Mouse (Mus musculus) liver, postnatal 0 days (tissue): ENCODE data around the gene Mis12. TPM values are rescaled to one million over a fixed set of nuclear protein-coding genes. Genes with fewer than 3 reads are reported as not detected.
A peak's percentile ranks its signal among the peaks of the same experiment; 100 is the strongest.

Experiments used
- ATAC-seq: fragments of 200-750 bp; cut with Nextera tagmentation; 2 replicates; pipeline ENCODE4 v1.8.0; 2017; ENCODE audit warnings: mild to moderate bottlenecking, moderate library complexity
- DNase-seq: peaks from one replicate; pipeline ENCODE4 v3.0.0-alpha.2; 2016
- H3K27ac ChIP-seq: fragments of 300-500 bp; sonication (generic); 2 replicates; pipeline ENCODE4 v1.5.1; 2014; ENCODE audit warnings: antibody characterized with exemption, moderate library complexity, mild to moderate bottlenecking, low read depth
- H3K27me3 ChIP-seq: fragments of 300-500 bp; sonication (generic); 2 replicates; pipeline ENCODE4 v1.6.1; 2014; ENCODE audit warnings: low read length, control low read depth, mixed read lengths; ENCODE audit not compliant: insufficient read depth
- H3K36me3 ChIP-seq: fragments of 300-500 bp; sonication (generic); replicated peaks from 2 replicates; pipeline ENCODE4 v1.6.1; 2014; ENCODE audit warnings: mild to moderate bottlenecking, control low read depth, low read length, moderate library complexity, mixed read lengths; ENCODE audit not compliant: insufficient read depth
- H3K4me1 ChIP-seq: fragments of 300-500 bp; sonication (generic); 2 replicates; pipeline ENCODE4 v1.6.1; 2014; ENCODE audit warnings: antibody characterized with exemption, mild to moderate bottlenecking, control low read depth; ENCODE audit not compliant: insufficient read depth
- H3K4me2 ChIP-seq: fragments of 300-500 bp; sonication (generic); 2 replicates; pipeline ENCODE4 v1.6.1; 2014; ENCODE audit warnings: low read depth, mild to moderate bottlenecking, low read length, moderate library complexity, mixed read lengths
- H3K4me3 ChIP-seq: fragments of 300-500 bp; sonication (generic); 2 replicates; pipeline ENCODE4 v1.5.1; 2014; ENCODE audit warnings: low read depth, low read length
- H3K9ac ChIP-seq: fragments of 300-500 bp; sonication (generic); replicated peaks from 2 replicates; pipeline ENCODE4 v1.6.1; 2014; ENCODE audit warnings: mild to moderate bottlenecking, moderate library complexity
- H3K9me3 ChIP-seq: fragments of 300-500 bp; sonication (generic); 2 replicates; pipeline ENCODE4 v1.6.1; 2016; ENCODE audit warnings: mild to moderate bottlenecking, control low read depth, low read length, mixed read lengths
- CTCF ChIP-seq: sonication (generic); IDR thresholded peaks from 2 replicates; pipeline ENCODE4 v1.5.1; 2016; ENCODE audit warnings: antibody characterized with exemption, low read depth
- EP300 ChIP-seq: IDR thresholded peaks from 2 replicates; pipeline ENCODE4 v1.6.1; 2016; ENCODE audit warnings: antibody characterized with exemption, low read depth, mild to moderate bottlenecking
- WGBS: fragments of 180-500 bp; shearing (Covaris S2); extraction: QIAGEN DNeasy Blood & Tissue Kit; methylation state at CpG from one replicate; pipeline ENCODE4 v1.1.7; 2014; ENCODE audit not compliant: insufficient replicate concordance; 5-methylcytosine and 5-hydroxymethylcytosine counted together
- polyA plus RNA-seq: library from polyadenylated mRNA; unstranded; fragments of >200 nt; fragmentation: Nextera tagmentation; extraction: Ambion mirVana; gene quantifications from 2 replicates; pipeline ENCODE4 v1.2.1, GENCODE M21; 2015

The Mis12 gene
- polyA plus RNA-seq, 1 experiment from 2014 or later: 10.9 TPM

DNA sequence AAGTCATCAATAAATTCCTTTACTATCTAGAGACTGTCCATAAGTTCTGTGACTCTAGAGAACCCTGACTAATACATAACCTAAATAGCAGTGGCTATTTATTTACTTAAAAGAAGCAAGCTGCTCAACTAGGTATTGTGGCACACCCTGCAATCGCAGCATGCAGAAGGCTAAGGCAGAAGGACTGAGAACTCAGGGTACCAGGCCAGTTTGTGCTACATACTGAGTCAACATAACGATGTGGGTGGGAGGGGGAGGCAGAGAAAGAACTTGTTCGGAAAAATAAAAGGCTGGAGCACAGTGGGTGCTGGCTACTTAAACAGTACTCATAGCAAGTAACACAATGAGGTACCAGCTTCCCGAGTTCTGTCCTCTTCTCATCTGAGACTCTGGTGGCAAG, 18.2 kb upstream of the Mis12 start:
- ATAC-seq: no peak
- Histone ChIP-seq H3K27me3 (no peaks in the 10 kb centered on the region), H3K9ac (no peak overlapping the region), H3K36me3 (peaks cover 31% of the 10 kb centered on the region), H3K4me3 (no peak overlapping the region), H3K4me2 (no peak overlapping the region), H3K4me1 (peaks cover 11% of the 10 kb centered on the region), H3K27ac (no peak overlapping the region), H3K9me3 (no peaks in the 10 kb centered on the region)
- WGBS: 79% methylated on average over 4 of the region's 4 CpGs
- TF ChIP-seq EP300 (no peak), CTCF (no peak)
- DNase-seq: no peak

GRCm38 (mm10) chr11:71003611-71004315, 15.6 kb upstream of the Mis12 start:
- peaks cover 11% of the 10 kb centered on the region for H3K4me1 ChIP-seq
- under 1% methylated on average over 49 of the region's 49 CpGs for WGBS
- peak overlapping the region; percentile 95 for H3K4me2 ChIP-seq
- no peaks in the 10 kb centered on the region for H3K9me3 ChIP-seq
- DNase-seq (peak; percentile 49), ATAC-seq (peak; percentile 81)
- H3K27ac ChIP-seq: peak overlapping the region; percentile 73
- peak overlapping the region; percentile 70 for H3K9ac ChIP-seq
- H3K36me3 ChIP-seq: peaks cover 28% of the 10 kb centered on the region
- no peaks in the 10 kb centered on the region for H3K27me3 ChIP-seq
- H3K4me3 ChIP-seq: peak overlapping the region; percentile 86
- TF ChIP-seq EP300: no peak
- no peak for TF ChIP-seq CTCF

GRCm38 (mm10) chr11:71004316-71004773, 15.1 kb upstream of the Mis12 start, which contains the start of gene Dhx33:
Dhx33 (minus strand) TSS chr11:71004437.
- no peaks in the 10 kb centered on the region for H3K27me3 ChIP-seq
- peak within 1 kb of the TSS; percentile 86 for H3K4me3 ChIP-seq
- 1% methylated on average over 35 of the region's 35 CpGs for WGBS
- TF ChIP-seq CTCF (peak; percentile 47), EP300 (peak; percentile 57)
- peak within 1 kb of the TSS; percentile 73 for H3K27ac ChIP-seq
- H3K9me3 ChIP-seq: no peaks in the 10 kb centered on the region
- H3K4me2 ChIP-seq: peak within 1 kb of the TSS; percentile 95
- peak within 1 kb of the TSS; percentile 70 for H3K9ac ChIP-seq
- peaks cover 27% of the 10 kb centered on the region for H3K36me3 ChIP-seq
- H3K4me1 ChIP-seq: peaks cover 11% of the 10 kb centered on the region
- DNase-seq: peak; percentile 96
- peak; percentile 97 for ATAC-seq

DNA sequence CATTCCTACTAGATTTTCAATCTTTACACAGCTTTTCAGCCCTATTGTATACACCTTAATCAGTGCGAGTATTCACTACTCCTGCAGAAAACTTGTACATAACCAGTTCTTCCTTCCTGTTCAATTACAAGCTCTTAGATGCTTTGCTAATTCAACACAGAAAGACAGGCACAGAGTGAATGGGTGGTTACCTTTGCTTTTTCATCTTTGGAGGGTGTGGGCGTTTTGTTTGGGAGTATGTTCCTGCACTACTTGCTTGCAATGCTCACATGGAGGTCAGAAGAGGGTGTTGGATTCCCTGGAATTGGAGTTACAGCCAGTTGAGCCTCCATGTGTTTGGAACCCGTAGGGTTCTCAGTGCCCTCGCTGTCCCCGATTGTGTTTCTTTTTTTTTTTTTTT, 14.4 kb upstream of the Mis12 start:
- Histone ChIP-seq H3K9ac (no peak overlapping the region), H3K27me3 (no peaks in the 10 kb centered on the region), H3K4me2 (peak overlapping the region; percentile 95), H3K36me3 (peaks cover 26% of the 10 kb centered on the region), H3K4me3 (peak overlapping the region; percentile 86), H3K4me1 (peaks cover 11% of the 10 kb centered on the region), H3K9me3 (no peaks in the 10 kb centered on the region), H3K27ac (no peak overlapping the region)
- no peak for DNase-seq
- ATAC-seq: no peak
- TF ChIP-seq EP300 (no peak), CTCF (no peak)
- 36% methylated on average over 5 of the region's 5 CpGs for WGBS

GRCm38 (mm10) chr11:71007026-71007425, 12.4 kb upstream of the Mis12 start:
- H3K4me2 ChIP-seq: no peak overlapping the region
- peaks cover 11% of the 10 kb centered on the region for H3K4me1 ChIP-seq
- no peak overlapping the region for H3K9ac ChIP-seq
- H3K27ac ChIP-seq: no peak overlapping the region
- ATAC-seq (no peak), DNase-seq (no peak)
- TF ChIP-seq CTCF (no peak), EP300 (no peak)
- no peaks in the 10 kb centered on the region for H3K27me3 ChIP-seq
- 86% methylated on average over 6 of the region's 6 CpGs for WGBS
- peaks cover 42% of the 10 kb centered on the region for H3K36me3 ChIP-seq
- no peaks in the 10 kb centered on the region for H3K9me3 ChIP-seq
- no peak overlapping the region for H3K4me3 ChIP-seq

DNA sequence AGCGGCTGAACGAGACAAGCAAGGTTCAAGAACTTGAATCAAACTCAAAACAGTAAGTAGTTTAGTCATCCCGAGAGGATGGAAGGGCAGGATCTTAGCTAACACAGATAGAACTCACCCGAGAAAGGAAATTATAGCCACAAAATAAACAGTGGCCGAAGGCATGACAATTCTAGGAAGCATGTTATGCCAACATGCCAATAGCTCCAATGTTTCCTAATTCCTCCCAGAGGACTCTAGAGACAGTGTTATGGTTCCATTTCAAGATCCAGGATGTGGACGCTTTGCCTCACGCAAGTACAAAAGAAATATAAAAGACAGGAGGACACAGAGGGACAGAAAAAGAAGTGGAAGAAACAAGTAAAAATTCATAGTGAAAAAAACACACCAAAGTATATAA, 11.6 kb upstream of the Mis12 start:
- TF ChIP-seq CTCF (no peak), EP300 (no peak)
- Histone ChIP-seq H3K4me1 (peaks cover 5% of the 10 kb centered on the region), H3K27me3 (no peaks in the 10 kb centered on the region), H3K36me3 (peaks cover 49% of the 10 kb centered on the region), H3K4me3 (no peak overlapping the region), H3K9ac (no peak overlapping the region), H3K27ac (no peak overlapping the region), H3K4me2 (no peak overlapping the region), H3K9me3 (no peaks in the 10 kb centered on the region)
- DNase-seq (no peak), ATAC-seq (no peak)
- WGBS: 80% methylated on average over 7 of the region's 7 CpGs
